Mouse (Mus musculus): ENCODE data around the gene Des.

DNA sequence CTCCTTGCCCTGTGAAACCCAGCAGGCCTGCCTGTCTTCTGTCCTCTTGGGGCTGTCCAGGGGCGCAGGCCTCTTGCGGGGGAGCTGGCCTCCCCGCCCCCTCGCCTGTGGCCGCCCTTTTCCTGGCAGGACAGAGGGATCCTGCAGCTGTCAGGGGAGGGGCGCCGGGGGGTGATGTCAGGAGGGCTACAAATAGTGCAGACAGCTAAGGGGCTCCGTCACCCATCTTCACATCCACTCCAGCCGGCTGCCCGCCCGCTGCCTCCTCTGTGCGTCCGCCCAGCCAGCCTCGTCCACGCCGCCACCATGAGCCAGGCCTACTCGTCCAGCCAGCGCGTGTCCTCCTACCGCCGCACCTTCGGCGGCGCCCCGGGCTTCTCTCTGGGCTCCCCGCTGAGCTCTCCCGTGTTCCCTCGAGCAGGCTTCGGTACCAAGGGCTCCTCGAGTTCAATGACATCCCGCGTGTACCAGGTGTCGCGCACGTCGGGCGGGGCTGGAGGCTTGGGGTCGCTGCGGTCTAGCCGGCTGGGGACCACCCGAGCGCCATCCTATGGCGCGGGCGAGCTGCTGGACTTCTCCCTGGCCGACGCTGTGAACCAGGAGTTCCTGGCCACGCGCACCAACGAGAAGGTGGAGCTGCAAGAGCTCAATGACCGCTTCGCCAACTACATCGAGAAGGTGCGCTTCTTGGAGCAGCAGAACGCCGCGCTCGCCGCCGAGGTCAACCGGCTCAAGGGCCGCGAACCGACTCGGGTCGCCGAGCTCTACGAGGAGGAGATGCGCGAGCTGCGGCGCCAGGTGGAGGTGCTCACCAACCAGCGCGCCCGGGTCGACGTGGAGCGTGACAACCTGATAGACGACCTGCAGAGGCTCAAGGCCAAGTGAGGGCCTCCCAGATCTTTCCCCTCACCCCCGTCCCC lies at the start of gene Des:
- no peak for TF ChIP-seq GATA1 (IDR thresholded peaks at IDR 0.05; ENCODE audit: borderline replicate concordance, low read length)
- no peak for TF ChIP-seq FLI1 (IDR thresholded peaks at IDR 0.05; ENCODE audit: low read length)

Measured in megakaryocyte, embryonic 14.5 days (primary cell).